Mouse (Mus musculus) right cerebral cortex, postnatal 36 days (tissue): Measurements from ENCODE around the gene Actr3b.

ENCODE experiments used
- DNase-seq, 2 experiments: peaks; one replicate each; pipeline ENCODE4 v3.0.0; 2022; ENCODE audit warnings: low spot score in 2 of 2, mixed read lengths in 1 of 2

The Actr3b gene

GRCm38 (mm10) chr5:25886708-25887107, 126.9 kb downstream of the Actr3b start:
- no peak for DNase-seq

GRCm38 (mm10) chr5:25889746-25890382, 130.1 kb downstream of the Actr3b start:
- DNase-seq: no peak

- no peak for DNase-seq
These were observed 131.5 kb downstream of the Actr3b start for GRCm38 (mm10) chr5:25891321-25891720.
